Mouse (Mus musculus): Measurements from ENCODE around the gene Efhc1.

DNA sequence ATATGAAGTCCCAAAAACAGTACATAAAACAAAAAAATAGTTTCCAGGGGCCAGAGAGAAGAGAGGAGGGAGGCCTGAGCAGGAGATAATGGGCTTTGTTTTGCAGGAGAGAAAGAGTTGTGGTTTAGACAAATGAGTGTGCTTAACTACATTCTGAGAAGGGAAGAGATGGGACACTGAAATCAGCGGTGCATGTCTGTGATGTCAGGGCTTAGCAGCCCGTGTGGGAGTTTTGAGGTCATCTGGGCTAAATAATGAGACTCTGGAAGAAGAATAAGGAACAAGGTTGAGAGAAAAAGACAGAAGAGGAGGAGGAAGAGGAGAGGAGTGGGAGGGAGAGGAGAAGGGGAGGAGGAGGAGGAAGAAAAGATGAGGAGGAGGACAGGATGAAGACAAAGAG is 39.3 kb upstream of the Efhc1 start:
- TF ChIP-seq POLR2A (IDR thresholded peaks at IDR 0.05; ENCODE audit: borderline replicate concordance, extremely low read depth, insufficient read depth, insufficient read length, poor library complexity, severe bottlenecking), result no peak
- TF ChIP-seq CTCF (IDR thresholded peaks at IDR 0.05; ENCODE audit: borderline replicate concordance, extremely low read depth, insufficient read depth, insufficient read length), result no peak

Data from brain, embryonic 14.5 days (tissue).